Mouse (Mus musculus) thymus, postnatal 36 days (tissue): ENCODE measurements around the gene 9530003J23Rik.
A peak's percentile ranks its signal among the peaks of the same experiment; 100 is the strongest.
"Not testable (repeated sequence)": the region's sequence is repeated elsewhere in the genome, so short reads cannot be mapped to it uniquely, and the experiment has no call there.

Experiments
- DNase-seq, 2 experiments: peaks; one replicate each; pipeline ENCODE4 v3.0.0; 2022; ENCODE audit warnings: mixed read lengths in 2 of 2

Gene 9530003J23Rik

GRCm38 (mm10) chr10:117225094-117225493 is 13.4 kb downstream of the 9530003J23Rik start:
- no peak for DNase-seq

- DNase-seq: peak; percentile 96 to 97
Measured at GRCm38 (mm10) chr10:117224102-117224990, 14.2 kb downstream of the 9530003J23Rik start, which contains the start of gene Yeats4. Yeats4 (minus strand) TSS chr10:117224507.

- no peak for DNase-seq
Measured at GRCm38 (mm10) chr10:117223758-117224101, 14.8 kb downstream of the 9530003J23Rik start.

- DNase-seq: no peak
Measured at GRCm38 (mm10) chr10:117222821-117223220, 15.7 kb downstream of the 9530003J23Rik start.

GRCm38 (mm10) chr10:117218351-117218750 is 20.2 kb downstream of the 9530003J23Rik start:
- no peak for DNase-seq

GRCm38 (mm10) chr10:117217246-117217840 is 21.2 kb downstream of the 9530003J23Rik start:
- no peak for DNase-seq

- peak; percentile 55 to 56 for DNase-seq
Measured at GRCm38 (mm10) chr10:117216793-117217192, 21.7 kb downstream of the 9530003J23Rik start.

GRCm38 (mm10) chr10:117216132-117216495 is 22.4 kb downstream of the 9530003J23Rik start:
- peak; percentile 27 to 50 for DNase-seq

- peak; percentile 39 to 54 for DNase-seq
Measured at GRCm38 (mm10) chr10:117215409-117216131, 22.9 kb downstream of the 9530003J23Rik start.

- DNase-seq: no peak
Measured at GRCm38 (mm10) chr10:117211023-117211422, 27.5 kb downstream of the 9530003J23Rik start.

GRCm38 (mm10) chr10:117209469-117209938 is 29.0 kb downstream of the 9530003J23Rik start:
- DNase-seq: peak; percentile 27 to 40

GRCm38 (mm10) chr10:117208787-117209186 is 29.7 kb downstream of the 9530003J23Rik start:
- DNase-seq: not testable (repeated sequence)

- no peak for DNase-seq
Measured at GRCm38 (mm10) chr10:117208221-117208620, 30.3 kb downstream of the 9530003J23Rik start.

- DNase-seq: no peak
Measured at GRCm38 (mm10) chr10:117206070-117206469, 32.4 kb downstream of the 9530003J23Rik start.

GRCm38 (mm10) chr10:117203558-117203981 is 34.9 kb downstream of the 9530003J23Rik start:
- DNase-seq: no peak

- DNase-seq: no peak
Measured at GRCm38 (mm10) chr10:117202981-117203557, 35.4 kb downstream of the 9530003J23Rik start.

GRCm38 (mm10) chr10:117199701-117200100 is 38.8 kb downstream of the 9530003J23Rik start:
- no peak for DNase-seq

- DNase-seq: no peak
Measured at GRCm38 (mm10) chr10:117196696-117197095, 41.8 kb downstream of the 9530003J23Rik start.

GRCm38 (mm10) chr10:117195748-117196147 is 42.8 kb downstream of the 9530003J23Rik start:
- DNase-seq: no peak

- DNase-seq: no peak
Measured at GRCm38 (mm10) chr10:117195005-117195404, 43.5 kb downstream of the 9530003J23Rik start.

- DNase-seq: no peak
Measured at GRCm38 (mm10) chr10:117193364-117193763, 45.1 kb downstream of the 9530003J23Rik start.

GRCm38 (mm10) chr10:117185399-117186089 is 53.0 kb downstream of the 9530003J23Rik start:
- DNase-seq: no peak
